Mouse (Mus musculus) midbrain, postnatal 0 days (tissue): ENCODE measurements around the gene Snx32. TPM values are rescaled to one million over a fixed set of nuclear protein-coding genes. Genes with fewer than 3 reads are reported as not detected.
A peak's percentile ranks its signal among the peaks of the same experiment; 100 is the strongest.

Experiments
- ATAC-seq: fragments of 200-750 bp; cut with Nextera tagmentation; 2 replicates; pipeline ENCODE4 v1.8.0; 2017; ENCODE audit warnings: moderate number of reproducible peaks, mild to moderate bottlenecking, moderate TSS enrichment, moderate library complexity; ENCODE audit not compliant: low FRiP score
- DNase-seq: peaks from one replicate; pipeline ENCODE4 v3.0.0-alpha.2; 2015; ENCODE audit warnings: low spot score
- H3K27ac ChIP-seq: fragments of 300-500 bp; sonication (generic); 2 replicates; pipeline ENCODE4 v1.5.1; 2014; ENCODE audit warnings: low read depth, mild to moderate bottlenecking, low read length, mixed read lengths
- H3K27me3 ChIP-seq: fragments of 300-500 bp; sonication (generic); 2 replicates; pipeline ENCODE4 v1.6.1; 2014; ENCODE audit warnings: low read length, control low read depth, mixed read lengths; ENCODE audit not compliant: insufficient read depth
- H3K36me3 ChIP-seq: fragments of 300-500 bp; sonication (generic); 2 replicates; pipeline ENCODE4 v1.6.1; 2014; ENCODE audit warnings: low read length, control low read depth, mixed read lengths; ENCODE audit not compliant: insufficient read depth
- H3K4me1 ChIP-seq: fragments of 300-500 bp; sonication (generic); 2 replicates; pipeline ENCODE4 v1.6.1; 2014; ENCODE audit warnings: mild to moderate bottlenecking, control low read depth, antibody characterized with exemption, low read length, mixed read lengths; ENCODE audit not compliant: insufficient read depth
- H3K4me2 ChIP-seq: fragments of 300-500 bp; sonication (generic); 2 replicates; pipeline ENCODE4 v1.6.1; 2014; ENCODE audit warnings: low read depth, mild to moderate bottlenecking, low read length, mixed read lengths; ENCODE audit not compliant: poor library complexity, severe bottlenecking
- H3K4me3 ChIP-seq: fragments of 300-500 bp; sonication (generic); 2 replicates; pipeline ENCODE4 v1.5.1; 2014; ENCODE audit warnings: low read depth, mild to moderate bottlenecking, low read length, moderate library complexity
- H3K9ac ChIP-seq: fragments of 300-500 bp; sonication (generic); replicated peaks from 2 replicates; pipeline ENCODE4 v1.6.1; 2014; ENCODE audit warnings: mild to moderate bottlenecking, low read length, moderate library complexity, mixed read lengths; ENCODE audit not compliant: poor library complexity, severe bottlenecking
- H3K9me3 ChIP-seq: fragments of 300-500 bp; sonication (generic); 2 replicates; pipeline ENCODE4 v1.6.1; 2016; ENCODE audit warnings: low read length, control low read depth
- CTCF ChIP-seq: IDR thresholded peaks from 2 replicates; pipeline ENCODE4 v1.5.1; 2016; ENCODE audit warnings: antibody characterized with exemption, mild to moderate bottlenecking
- WGBS: fragments of 180-500 bp; shearing (Covaris S2); extraction: QIAGEN DNeasy Blood & Tissue Kit; methylation state at CpG from one replicate; pipeline ENCODE4 v1.1.7; 2014; 5-methylcytosine and 5-hydroxymethylcytosine counted together
- polyA plus RNA-seq: library from polyadenylated mRNA; unstranded; fragments of >200 nt; fragmentation: Nextera tagmentation; extraction: Ambion mirVana; gene quantifications from 2 replicates; pipeline ENCODE4 v1.2.1, GENCODE M21; 2015
- total RNA-seq: library from RNA; depleted of rRNA; stranded (reverse); fragments of >200 nt; gene quantifications from 2 replicates; pipeline ENCODE4 v1.2.3, GENCODE M21; 2014

The Snx32 gene
- total and polyA plus RNA-seq, 2 experiments from 2014 or later = 86.2 to 88.7 TPM

DNA sequence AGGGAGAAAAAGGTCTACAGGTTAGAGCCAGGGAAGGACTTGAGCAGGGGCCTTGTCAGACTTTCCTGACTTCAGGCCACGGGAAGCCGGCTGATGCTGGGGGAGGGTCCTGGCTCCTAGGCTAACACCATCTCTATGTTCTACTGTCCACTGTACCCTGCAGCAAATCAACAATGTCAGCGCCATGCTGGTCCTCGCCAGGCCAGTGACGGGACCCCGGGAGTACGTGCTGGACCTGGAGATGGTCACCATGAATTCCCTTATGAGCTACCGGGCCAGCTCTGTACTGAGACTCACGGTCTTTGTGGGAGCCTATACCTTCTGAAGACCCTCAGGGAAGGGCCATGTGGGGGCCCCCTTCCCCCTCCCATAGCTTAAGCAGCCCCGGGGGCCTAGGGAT lies 28.9 kb downstream of the Snx32 start:
- 96% methylated on average over 10 of the region's 10 CpGs for WGBS
- Histone ChIP-seq H3K9ac (no peak overlapping the region), H3K4me2 (no peak overlapping the region), H3K27me3 (no peaks in the 10 kb centered on the region), H3K4me3 (no peak overlapping the region), H3K36me3 (peaks cover 61% of the 10 kb centered on the region), H3K27ac (no peak overlapping the region), H3K9me3 (no peaks in the 10 kb centered on the region), H3K4me1 (no peaks in the 10 kb centered on the region)
- DNase-seq (no peak), ATAC-seq (no peak)
- no peak for TF ChIP-seq CTCF

- Histone ChIP-seq H3K27me3 (no peaks in the 10 kb centered on the region), H3K4me3 (no peak overlapping the region), H3K36me3 (peaks cover 51% of the 10 kb centered on the region), H3K4me1 (peaks cover 9% of the 10 kb centered on the region), H3K4me2 (no peak overlapping the region), H3K9me3 (no peaks in the 10 kb centered on the region), H3K27ac (no peak overlapping the region), H3K9ac (no peak overlapping the region)
- TF ChIP-seq CTCF = no peak
- ATAC-seq (no peak), DNase-seq (no peak)
- 91% methylated on average over 10 of the region's 10 CpGs for WGBS
Observed at GRCm38 (mm10) chr19:5480016-5480415, 30.3 kb downstream of the Snx32 start.

GRCm38 (mm10) chr19:5477668-5478300 lies 32.6 kb downstream of the Snx32 start:
- Histone ChIP-seq H3K27ac (no peak overlapping the region), H3K36me3 (peaks cover 30% of the 10 kb centered on the region), H3K4me2 (no peak overlapping the region), H3K27me3 (no peaks in the 10 kb centered on the region), H3K4me1 (peaks cover 14% of the 10 kb centered on the region), H3K4me3 (no peak overlapping the region), H3K9me3 (no peaks in the 10 kb centered on the region), H3K9ac (no peak overlapping the region)
- no peak for DNase-seq
- 93% methylated on average over 18 of the region's 18 CpGs for WGBS
- no peak for TF ChIP-seq CTCF
- no peak for ATAC-seq

DNA sequence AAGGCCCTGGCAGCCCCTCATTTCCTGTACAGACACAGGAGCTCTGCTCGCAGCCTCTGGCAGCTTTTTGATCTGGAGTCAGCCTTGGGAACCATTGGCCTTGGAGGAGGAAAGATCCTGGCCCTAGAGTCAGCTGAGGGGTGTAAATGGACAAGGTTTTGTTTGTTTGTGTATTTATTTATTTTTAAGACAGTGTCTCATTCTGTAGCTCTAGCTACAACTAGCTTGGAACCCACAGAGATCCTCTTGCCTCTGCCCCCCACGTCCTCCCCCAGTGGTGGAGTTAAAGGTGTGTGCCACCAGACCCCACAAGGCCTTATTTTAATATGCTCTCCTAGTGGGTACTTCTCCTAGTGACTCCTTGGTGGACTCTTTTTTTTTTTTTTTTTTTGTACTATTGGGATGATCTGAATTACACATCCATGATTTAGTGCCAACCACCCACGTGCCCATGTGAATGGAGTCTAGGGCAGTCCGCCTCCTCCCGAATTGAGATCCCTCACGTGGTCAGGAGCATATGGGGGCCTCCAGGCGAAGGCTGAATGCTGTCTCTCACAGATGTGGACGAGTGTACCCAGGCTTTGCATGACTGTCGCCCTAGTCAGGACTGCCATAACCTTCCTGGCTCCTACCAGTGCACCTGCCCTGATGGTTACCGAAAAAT lies 33.2 kb downstream of the Snx32 start:
- Histone ChIP-seq H3K4me2 (no peak overlapping the region), H3K27ac (no peak overlapping the region), H3K4me1 (peaks cover 14% of the 10 kb centered on the region), H3K36me3 (peaks cover 28% of the 10 kb centered on the region), H3K4me3 (no peak overlapping the region), H3K9me3 (no peaks in the 10 kb centered on the region), H3K9ac (no peak overlapping the region), H3K27me3 (no peaks in the 10 kb centered on the region)
- WGBS = 90% methylated on average over 10 of the region's 10 CpGs
- DNase-seq (no peak), ATAC-seq (no peak)
- TF ChIP-seq CTCF = no peak

- Histone ChIP-seq H3K9me3 (no peaks in the 10 kb centered on the region), H3K4me2 (peak overlapping the region; percentile 92), H3K4me3 (peak overlapping the region; percentile 58), H3K9ac (peak overlapping the region; percentile 77), H3K27me3 (no peaks in the 10 kb centered on the region), H3K36me3 (peaks cover 11% of the 10 kb centered on the region; the same call in 1 of the 2 replicates), H3K4me1 (peaks cover 14% of the 10 kb centered on the region), H3K27ac (peak overlapping the region; percentile 33)
- ATAC-seq (no peak), DNase-seq (no peak)
- TF ChIP-seq CTCF = no peak
- WGBS = 26% methylated on average over 13 of the region's 13 CpGs
Observed at GRCm38 (mm10) chr19:5475069-5475714, 35.1 kb downstream of the Snx32 start.
